Mouse (Mus musculus) midbrain, embryonic 15.5 days (tissue): ENCODE data around the gene Gng3. TPM values are rescaled to one million over a fixed set of nuclear protein-coding genes. Genes with fewer than 3 reads are reported as not detected.
"Not testable (repeated sequence)": the region's sequence is repeated elsewhere in the genome, so short reads cannot be mapped to it uniquely, and the experiment has no call there.

ENCODE experiments used
- ATAC-seq: fragments of 200-750 bp; cut with Nextera tagmentation; replicated peaks from 2 replicates; pipeline ENCODE4 v1.8.0; 2017; ENCODE audit warnings: moderate TSS enrichment
- H3K27ac ChIP-seq: fragments of 300-500 bp; sonication (generic); 2 replicates; pipeline ENCODE4 v1.5.1; 2015; ENCODE audit warnings: mild to moderate bottlenecking, inconsistent platforms
- H3K27me3 ChIP-seq: fragments of 300-500 bp; sonication (generic); replicated peaks from 2 replicates; pipeline ENCODE4 v1.6.1; 2015; ENCODE audit warnings: inconsistent platforms
- H3K36me3 ChIP-seq: fragments of 300-500 bp; sonication (generic); replicated peaks from 2 replicates; pipeline ENCODE4 v1.6.1; 2015; ENCODE audit warnings: inconsistent platforms
- H3K4me1 ChIP-seq: fragments of 300-500 bp; sonication (generic); 2 replicates; pipeline ENCODE4 v1.6.1; 2015; ENCODE audit warnings: inconsistent platforms
- H3K4me2 ChIP-seq: fragments of 300-500 bp; sonication (generic); 2 replicates; pipeline ENCODE4 v1.6.1; 2015; ENCODE audit warnings: inconsistent platforms, mild to moderate bottlenecking, moderate library complexity
- H3K4me3 ChIP-seq: fragments of 300-500 bp; sonication (generic); 2 replicates; pipeline ENCODE4 v1.5.1; 2015; ENCODE audit warnings: mild to moderate bottlenecking, inconsistent platforms
- H3K9ac ChIP-seq: fragments of 300-500 bp; sonication (generic); 2 replicates; pipeline ENCODE4 v1.6.1; 2015; ENCODE audit warnings: mild to moderate bottlenecking, inconsistent platforms
- H3K9me3 ChIP-seq: fragments of 300-500 bp; sonication (generic); 2 replicates; pipeline ENCODE4 v1.6.1; 2016; ENCODE audit warnings: inconsistent platforms
- WGBS: fragments of 180-500 bp; shearing (Covaris S2); methylation state at CpG from one replicate; pipeline ENCODE4 v1.1.7; 2015; ENCODE audit warnings: mixed read lengths; 5-methylcytosine and 5-hydroxymethylcytosine counted together
- polyA plus RNA-seq: library from polyadenylated mRNA; unstranded; fragments of >200 nt; fragmentation: Nextera tagmentation; extraction: Ambion mirVana; gene quantifications from 2 replicates; pipeline ENCODE4 v1.2.1, GENCODE M21; 2015

Gng3 gene
- polyA plus RNA-seq, 1 experiment from 2014 or later, result 479 TPM

- peak overlapping the region; percentile 91 for H3K4me2 ChIP-seq
- not testable (repeated sequence) for H3K27me3 ChIP-seq
- H3K4me3 ChIP-seq, result peak overlapping the region; percentile 93; the same call in 1 of the 2 replicates
Measured at GRCm38 (mm10) chr19:8870381-8870780, 31.4 kb upstream of the Gng3 start.

DNA sequence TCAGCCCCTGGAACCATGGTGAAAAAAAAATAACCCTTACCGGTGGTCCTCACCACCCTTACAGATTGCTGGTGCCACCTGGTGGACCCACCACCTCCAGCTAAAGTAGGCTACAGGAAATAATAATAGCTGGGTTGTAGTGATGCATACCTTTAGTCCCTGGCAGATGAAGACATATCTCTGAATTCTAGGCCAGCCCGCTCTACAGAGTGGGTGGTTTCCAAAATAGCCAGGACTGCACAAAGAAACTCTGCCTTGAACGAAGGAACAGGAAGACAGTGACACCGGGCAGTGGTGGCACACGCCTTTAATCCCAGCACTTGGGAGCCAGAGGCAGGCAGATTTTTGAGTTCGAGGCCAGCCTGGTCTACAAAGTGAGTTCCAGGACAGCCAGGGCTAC is 25.3 kb upstream of the Gng3 start:
- H3K4me3 ChIP-seq, result no peak overlapping the region
- no peak overlapping the region for H3K4me2 ChIP-seq
- no peaks in the 10 kb centered on the region for H3K4me1 ChIP-seq
- H3K27ac ChIP-seq, result no peak overlapping the region
- ATAC-seq, result no peak
- H3K27me3 ChIP-seq, result no peaks in the 10 kb centered on the region
- H3K9ac ChIP-seq, result no peak overlapping the region
- no peaks in the 10 kb centered on the region for H3K9me3 ChIP-seq
- WGBS, result 81% methylated on average over 6 of the region's 6 CpGs
- H3K36me3 ChIP-seq, result no peaks in the 10 kb centered on the region

More at GRCm38 (mm10) chr19:8870381-8870780, 31.4 kb upstream of the Gng3 start:
- ATAC-seq, H3K9me3 ChIP-seq, H3K27ac ChIP-seq: not testable (repeated sequence)
- Histone ChIP-seq H3K9ac (0 out of 2 replicates have a peak overlapping the region, but pooled peaks have one; percentile 97), H3K4me1 (peaks cover 15% of the 10 kb centered on the region), H3K36me3 (peaks cover 21% of the 10 kb centered on the region)
- WGBS, result 79% methylated on average over 3 of the region's 3 CpGs

DNA sequence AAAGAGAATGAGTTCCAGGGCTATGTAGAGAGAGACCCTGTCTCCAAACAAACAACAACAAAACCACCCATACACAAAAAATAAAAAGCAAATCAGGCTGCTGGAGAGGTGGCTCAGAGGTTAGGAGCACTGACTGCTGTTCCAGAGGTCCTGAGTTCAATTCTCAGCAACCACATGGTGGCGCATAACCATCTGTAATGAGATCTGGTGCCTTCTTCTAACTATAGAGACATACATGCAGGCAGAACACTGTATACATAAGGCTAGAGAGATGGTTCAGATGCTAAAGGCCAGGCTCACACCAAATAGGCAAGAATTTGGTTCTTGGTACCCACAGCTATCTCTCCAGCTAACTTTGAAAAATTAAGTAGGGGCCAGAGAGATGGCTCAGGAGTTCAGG is 20.0 kb upstream of the Gng3 start:
- no peak overlapping the region for H3K27ac ChIP-seq
- 20% methylated on average over 1 of the region's 1 CpGs for WGBS
- H3K4me2 ChIP-seq, result no peak overlapping the region
- ATAC-seq, result no peak
- no peaks in the 10 kb centered on the region for H3K9me3 ChIP-seq
- no peaks in the 10 kb centered on the region for H3K36me3 ChIP-seq
- H3K4me3 ChIP-seq, result no peak overlapping the region
- no peaks in the 10 kb centered on the region for H3K4me1 ChIP-seq
- no peaks in the 10 kb centered on the region for H3K27me3 ChIP-seq
- no peak overlapping the region for H3K9ac ChIP-seq

DNA sequence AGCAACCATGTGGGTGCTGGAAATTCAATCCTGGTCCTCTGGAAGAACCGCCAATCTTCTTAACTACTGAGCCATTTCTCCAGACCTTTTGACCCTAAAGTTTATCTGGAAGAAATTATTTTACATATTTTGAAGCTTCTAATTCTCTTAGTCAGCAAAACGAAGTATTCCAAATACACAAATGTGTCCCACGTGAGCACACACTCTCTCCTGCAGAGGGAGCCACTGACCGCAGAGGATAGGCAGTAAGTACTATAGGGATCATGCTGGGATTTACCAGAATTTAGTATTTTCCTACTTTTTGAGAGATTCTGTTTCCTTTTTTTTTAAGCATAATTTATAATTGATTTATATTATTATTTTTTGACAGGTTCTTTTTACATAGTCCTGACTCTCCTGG is 18.7 kb upstream of the Gng3 start:
- Histone ChIP-seq H3K27ac (no peak overlapping the region), H3K9me3 (no peaks in the 10 kb centered on the region), H3K4me3 (no peak overlapping the region), H3K27me3 (no peaks in the 10 kb centered on the region), H3K9ac (no peak overlapping the region), H3K36me3 (no peaks in the 10 kb centered on the region), H3K4me1 (no peaks in the 10 kb centered on the region), H3K4me2 (no peak overlapping the region)
- ATAC-seq, result no peak
- WGBS, result 41% methylated on average over 4 of the region's 4 CpGs

DNA sequence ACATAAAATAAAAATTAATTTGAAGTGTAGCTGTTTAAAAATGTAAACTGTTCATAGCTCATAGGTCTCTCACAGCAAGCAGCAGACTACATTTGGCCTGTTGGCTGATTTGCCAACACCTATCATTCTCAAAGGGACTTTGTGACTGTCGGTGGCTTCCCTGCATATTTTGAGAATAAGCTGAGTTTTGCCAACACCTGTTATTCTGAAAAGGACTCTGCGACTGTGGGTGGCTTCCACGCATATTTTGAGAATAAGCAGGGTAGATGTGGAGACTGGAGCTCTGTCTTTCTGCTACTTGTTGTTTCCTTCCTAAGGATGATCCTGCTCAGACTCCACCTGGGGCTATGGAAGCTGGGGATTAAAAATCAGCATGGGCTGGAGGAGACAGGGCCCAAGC is 14.1 kb upstream of the Gng3 start:
- WGBS, result 83% methylated on average over 3 of the region's 3 CpGs
- no peaks in the 10 kb centered on the region for H3K27me3 ChIP-seq
- H3K4me1 ChIP-seq, result no peaks in the 10 kb centered on the region
- no peak overlapping the region for H3K9ac ChIP-seq
- H3K27ac ChIP-seq, result no peak overlapping the region
- no peak overlapping the region for H3K4me2 ChIP-seq
- no peaks in the 10 kb centered on the region for H3K9me3 ChIP-seq
- H3K4me3 ChIP-seq, result no peak overlapping the region
- H3K36me3 ChIP-seq, result peaks cover 7% of the 10 kb centered on the region; the same call in 1 of the 2 replicates
- ATAC-seq, result no peak

DNA sequence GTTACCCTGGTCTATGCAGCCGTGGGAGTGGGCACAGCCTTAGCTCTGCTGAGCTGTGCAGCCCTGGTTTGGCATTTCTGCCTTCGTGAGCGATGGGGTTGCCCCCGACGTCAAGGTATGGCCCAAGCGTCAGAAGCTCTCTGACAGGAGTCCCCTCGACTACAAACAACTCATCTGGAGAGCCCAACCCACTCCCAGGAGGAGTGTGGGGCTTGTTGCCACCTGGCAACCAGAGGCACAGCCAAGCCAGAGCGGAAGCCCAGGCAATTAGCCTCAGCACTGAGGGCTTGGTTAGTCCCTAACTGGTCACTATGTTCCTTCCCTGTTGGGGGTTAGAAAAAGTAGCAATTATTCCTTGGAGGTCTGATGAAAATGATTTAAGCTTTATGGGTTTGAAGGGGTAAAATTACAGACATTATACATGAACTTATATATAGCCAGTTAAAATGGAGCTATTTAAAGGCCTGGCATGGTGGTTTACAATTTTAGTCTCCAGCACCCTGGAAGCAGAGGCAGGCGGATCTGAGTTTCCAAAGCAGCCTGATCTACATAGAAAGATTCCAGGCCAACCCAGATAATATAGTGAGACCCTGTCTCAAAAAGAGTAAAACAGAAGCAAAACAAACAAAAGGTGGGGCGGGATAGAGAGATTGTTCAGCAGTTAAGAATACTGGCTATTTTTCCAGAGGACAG is 13.4 kb upstream of the Gng3 start:
- Histone ChIP-seq H3K9ac (no peak overlapping the region), H3K36me3 (peaks cover 9% of the 10 kb centered on the region), H3K27ac (no peak overlapping the region), H3K9me3 (no peaks in the 10 kb centered on the region), H3K27me3 (no peaks in the 10 kb centered on the region), H3K4me2 (no peak overlapping the region), H3K4me1 (no peaks in the 10 kb centered on the region), H3K4me3 (no peak overlapping the region)
- ATAC-seq, result no peak
- WGBS, result 65% methylated on average over 10 of the region's 10 CpGs

DNA sequence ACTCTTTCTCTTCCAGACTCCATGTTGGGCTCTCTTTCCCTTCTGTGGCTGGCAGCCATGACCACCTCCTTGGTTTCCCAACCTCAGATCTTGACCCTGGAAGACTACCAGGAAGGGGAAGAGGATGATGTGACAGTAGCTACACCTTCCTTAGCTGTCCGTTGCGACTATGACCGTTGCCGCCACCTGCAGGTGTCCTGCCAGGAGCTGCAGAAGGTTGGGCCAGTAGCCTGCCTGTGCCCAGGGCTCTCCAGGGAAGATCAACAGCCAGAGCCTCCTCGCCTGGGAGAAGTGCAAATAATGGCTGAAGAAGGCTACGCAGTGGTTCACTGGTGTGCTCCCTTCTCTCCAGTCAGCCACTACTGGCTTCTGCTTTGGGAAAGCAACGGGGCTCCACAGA is 12.6 kb upstream of the Gng3 start:
- H3K36me3 ChIP-seq, result peaks cover 16% of the 10 kb centered on the region
- H3K4me1 ChIP-seq, result no peaks in the 10 kb centered on the region
- H3K27ac ChIP-seq, result no peak overlapping the region
- no peaks in the 10 kb centered on the region for H3K27me3 ChIP-seq
- no peak overlapping the region for H3K9ac ChIP-seq
- no peak overlapping the region for H3K4me3 ChIP-seq
- no peak overlapping the region for H3K4me2 ChIP-seq
- ATAC-seq, result no peak
- H3K9me3 ChIP-seq, result no peaks in the 10 kb centered on the region
- 56% methylated on average over 7 of the region's 7 CpGs for WGBS

DNA sequence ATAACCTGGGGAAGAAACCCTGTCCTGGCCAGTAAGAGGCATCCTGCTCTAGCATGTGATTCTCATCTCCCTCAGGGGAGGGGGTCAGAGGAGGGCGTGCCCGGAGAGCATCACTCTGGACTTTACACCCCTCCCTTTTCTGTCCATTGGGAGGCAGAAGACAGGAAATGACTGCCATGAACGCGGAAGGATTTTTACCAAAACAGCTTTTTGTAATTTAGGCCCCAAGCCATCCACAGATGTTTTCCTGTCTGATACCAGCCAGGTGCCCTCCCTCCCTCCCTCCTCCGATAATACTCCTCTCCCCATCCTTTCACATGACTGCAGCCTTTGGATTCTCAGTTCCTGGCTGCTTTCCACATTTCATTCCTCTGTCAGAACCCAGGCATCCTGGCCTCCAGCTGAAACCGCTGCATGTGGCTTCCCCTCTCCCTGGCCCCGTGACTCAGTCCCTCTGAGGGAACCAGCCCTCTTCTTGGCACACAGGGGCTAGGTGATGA is 11.5 kb upstream of the Gng3 start, which contains the start of gene Lrrn4cl:
Lrrn4cl (plus strand) TSS at position 367 of the 500 bp plus-strand sequence.
- Histone ChIP-seq H3K27me3 (no peaks in the 10 kb centered on the region), H3K9ac (no peak within 1 kb of the TSS), H3K4me1 (no peaks in the 10 kb centered on the region), H3K4me2 (no peak within 1 kb of the TSS), H3K9me3 (no peaks in the 10 kb centered on the region), H3K36me3 (peaks cover 28% of the 10 kb centered on the region), H3K4me3 (no peak within 1 kb of the TSS), H3K27ac (no peak within 1 kb of the TSS)
- 47% methylated on average over 7 of the region's 7 CpGs for WGBS
- 0 out of 2 replicates have a peak, but pooled peaks have one; percentile 41 for ATAC-seq

DNA sequence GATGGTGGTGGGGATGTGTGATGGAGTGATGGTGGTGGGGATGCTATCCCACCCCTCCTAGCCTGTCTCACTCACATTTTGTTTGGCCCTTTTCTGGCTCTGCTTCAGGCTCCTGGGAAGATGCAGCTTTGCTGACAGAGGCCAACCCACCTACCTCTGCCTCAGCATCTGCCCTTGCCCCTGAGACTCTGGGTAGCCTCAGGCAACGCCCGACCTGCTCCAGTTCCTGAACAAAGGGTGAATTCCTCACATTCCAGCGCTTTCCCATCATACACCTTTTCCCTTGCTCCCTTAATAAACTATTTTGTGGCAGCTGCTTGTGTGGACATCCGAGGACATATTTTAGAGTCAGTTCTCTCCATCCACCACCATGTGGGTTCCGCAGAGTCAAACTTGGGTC is 9.4 kb upstream of the Gng3 start:
- no peak for ATAC-seq
- H3K9ac ChIP-seq, result no peak overlapping the region
- no peak overlapping the region for H3K4me3 ChIP-seq
- no peaks in the 10 kb centered on the region for H3K9me3 ChIP-seq
- no peak overlapping the region for H3K27ac ChIP-seq
- H3K27me3 ChIP-seq, result no peaks in the 10 kb centered on the region
- no peaks in the 10 kb centered on the region for H3K4me1 ChIP-seq
- WGBS, result 87% methylated on average over 5 of the region's 5 CpGs
- peaks cover 28% of the 10 kb centered on the region for H3K36me3 ChIP-seq
- H3K4me2 ChIP-seq, result no peak overlapping the region

DNA sequence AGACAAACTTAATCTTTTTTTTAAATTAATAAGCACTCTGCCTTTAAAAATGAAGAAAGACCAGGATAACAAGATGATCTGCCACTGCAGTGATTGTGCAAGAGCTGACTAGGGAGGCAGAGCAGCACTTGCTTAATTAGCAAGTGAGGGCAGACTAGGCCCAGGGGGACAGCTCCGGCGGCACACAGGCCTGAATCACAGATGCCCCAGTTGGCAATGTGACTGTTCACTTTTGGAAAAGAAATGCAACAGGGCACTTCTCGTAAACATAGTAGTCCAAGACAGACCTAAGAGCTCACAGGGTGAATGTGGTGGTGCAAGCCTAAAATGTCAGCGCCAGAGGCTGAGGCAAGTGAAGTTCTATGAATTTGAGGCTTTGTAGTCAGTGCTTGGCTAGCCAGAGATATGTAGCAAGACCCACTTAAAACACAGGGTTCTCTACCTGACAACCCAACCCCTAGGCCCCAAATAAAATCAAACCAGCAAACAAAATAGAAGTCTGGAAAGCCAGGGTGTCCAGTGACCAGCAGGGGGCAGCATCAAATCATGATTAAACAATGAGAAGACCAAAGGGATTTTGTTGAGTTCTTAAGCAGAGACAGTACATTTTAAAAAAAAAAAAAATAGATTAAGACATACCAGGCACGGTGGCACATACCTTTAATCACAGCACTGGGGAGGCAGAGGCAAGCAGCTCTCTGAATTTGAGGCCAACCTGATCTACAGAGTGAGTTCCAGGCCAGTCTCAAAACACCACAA is 5.6 kb upstream of the Gng3 start:
- Histone ChIP-seq H3K9ac (no peak overlapping the region), H3K9me3 (no peaks in the 10 kb centered on the region), H3K4me3 (no peak overlapping the region), H3K27me3 (no peaks in the 10 kb centered on the region), H3K36me3 (peaks cover 28% of the 10 kb centered on the region), H3K27ac (no peak overlapping the region), H3K4me2 (no peak overlapping the region), H3K4me1 (peaks cover 21% of the 10 kb centered on the region)
- ATAC-seq, result no peak
- 54% methylated on average over 5 of the region's 5 CpGs for WGBS

- Histone ChIP-seq H3K36me3 (peaks cover 21% of the 10 kb centered on the region), H3K27me3 (no peaks in the 10 kb centered on the region), H3K4me1 (peaks cover 21% of the 10 kb centered on the region), H3K4me2 (no peak overlapping the region), H3K9me3 (no peaks in the 10 kb centered on the region), H3K9ac (no peak overlapping the region; the same call in 1 of the 2 replicates), H3K4me3 (no peak overlapping the region), H3K27ac (no peak overlapping the region)
- no peak for ATAC-seq
- 91% methylated on average over 6 of the region's 6 CpGs for whole genome bisulfite sequencing
Measured at GRCm38 (mm10) chr19:8842961-8843360, 4.0 kb upstream of the Gng3 start.

- Histone ChIP-seq H3K27ac (peak overlapping the region; percentile 98; the same call in 1 of the 2 replicates), H3K27me3 (no peaks in the 10 kb centered on the region), H3K9me3 (no peaks in the 10 kb centered on the region), H3K36me3 (peaks cover 5% of the 10 kb centered on the region), H3K4me3 (peak overlapping the region; percentile 66), H3K4me2 (peak overlapping the region; percentile 60), H3K9ac (peak overlapping the region; percentile 89), H3K4me1 (peaks cover 27% of the 10 kb centered on the region)
- 90% methylated on average over 7 of the region's 7 CpGs for WGBS
- ATAC-seq, result no peak
Measured at GRCm38 (mm10) chr19:8841012-8841411, 2.0 kb upstream of the Gng3 start.
